Mouse (Mus musculus): Measurements from ENCODE around the gene Irx3. TPM values are rescaled to one million over a fixed set of nuclear protein-coding genes. Genes with fewer than 3 reads are reported as not detected.
A peak's percentile ranks its signal among the peaks of the same experiment; 100 is the strongest.

The Irx3 gene
- total RNA-seq (2021): under 1 TPM; 0.23 to 0.29 TPM
- long read RNA-seq, experiment 1: 0 reads
- long read RNA-seq, experiment 2: 0 reads

DNA sequence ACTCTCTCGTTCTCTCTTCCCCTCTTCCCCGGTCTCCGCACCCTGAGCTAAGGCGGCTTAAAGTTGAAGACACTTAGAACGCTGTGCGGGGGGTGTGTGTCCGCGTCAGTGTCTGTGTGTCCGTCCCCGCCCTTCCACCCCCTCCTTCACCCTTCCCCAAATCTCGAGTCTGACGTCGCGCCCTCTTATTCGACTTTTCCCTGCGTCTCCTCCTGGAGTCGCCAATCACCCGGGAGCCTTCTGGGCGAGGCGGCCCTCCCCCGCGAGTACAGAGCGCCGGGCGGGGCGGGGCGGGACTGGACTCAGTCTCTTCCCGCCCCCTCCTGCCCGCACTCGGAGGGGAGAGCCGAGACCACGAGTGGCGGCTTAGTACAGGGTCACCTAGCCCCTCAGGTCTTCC is at the start of gene Irx3:
TSS of gene Irx3 (minus strand) at position 229 of the 400 bp plus-strand sequence.
- no peak for DNase-seq (ENCODE audit: low spot score in 2 of 2)

DNA sequence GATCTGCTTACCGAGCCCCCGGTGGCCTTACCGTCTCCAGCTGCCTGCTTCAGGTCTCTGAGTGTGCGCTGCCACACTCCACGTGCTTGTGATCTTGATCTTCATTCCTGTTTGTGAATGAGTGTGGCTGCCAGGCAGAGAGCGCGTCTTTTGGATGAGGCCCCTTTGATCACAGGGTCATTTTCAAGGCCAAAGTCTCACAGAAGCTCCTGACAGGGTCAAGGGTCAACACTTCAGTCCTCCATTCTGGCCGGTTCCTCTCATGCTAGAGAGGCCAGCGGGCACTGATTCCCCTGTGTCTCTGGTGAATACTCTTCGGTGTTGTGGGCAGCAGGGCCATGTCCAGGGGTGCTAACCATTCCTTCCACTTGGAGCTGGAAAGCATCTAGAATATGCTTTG is 49.5 kb upstream of the Irx3 start:
- DNase-seq (ENCODE audit: low spot score in 2 of 2): no peak

DNA sequence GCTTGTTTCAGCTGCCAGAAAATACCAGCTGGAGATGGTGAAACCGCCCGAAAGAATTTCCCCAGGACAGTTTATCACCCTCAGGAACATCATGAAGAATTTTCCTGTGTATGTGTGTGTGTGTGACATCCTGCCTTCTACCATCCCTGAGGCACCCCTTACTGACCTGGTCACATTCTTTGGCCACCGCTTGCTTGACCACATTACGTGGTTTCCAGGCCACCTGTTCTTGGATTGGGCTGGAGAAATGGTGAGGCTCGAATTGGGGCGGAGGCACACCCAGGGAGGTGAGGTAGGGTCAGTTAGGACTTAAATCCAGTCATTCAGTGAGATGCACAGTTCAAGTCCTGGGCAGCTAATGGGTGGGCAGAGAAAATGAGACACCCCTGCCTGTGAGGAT is 48.1 kb upstream of the Irx3 start:
- no peak for DNase-seq (ENCODE audit: low spot score in 2 of 2)

- no peak for DNase-seq (ENCODE audit: low spot score in 2 of 2)
These were observed 47.7 kb upstream of the Irx3 start for GRCm38 (mm10) chr8:91849529-91849928.

GRCm38 (mm10) chr8:91845641-91846040 is 43.8 kb upstream of the Irx3 start:
- DNase-seq (ENCODE audit: low spot score in 2 of 2): peak in 1 of 2 experiments; percentile 11

GRCm38 (mm10) chr8:91837131-91837530 is 35.3 kb upstream of the Irx3 start:
- no peak for DNase-seq (ENCODE audit: low spot score in 2 of 2)

DNA sequence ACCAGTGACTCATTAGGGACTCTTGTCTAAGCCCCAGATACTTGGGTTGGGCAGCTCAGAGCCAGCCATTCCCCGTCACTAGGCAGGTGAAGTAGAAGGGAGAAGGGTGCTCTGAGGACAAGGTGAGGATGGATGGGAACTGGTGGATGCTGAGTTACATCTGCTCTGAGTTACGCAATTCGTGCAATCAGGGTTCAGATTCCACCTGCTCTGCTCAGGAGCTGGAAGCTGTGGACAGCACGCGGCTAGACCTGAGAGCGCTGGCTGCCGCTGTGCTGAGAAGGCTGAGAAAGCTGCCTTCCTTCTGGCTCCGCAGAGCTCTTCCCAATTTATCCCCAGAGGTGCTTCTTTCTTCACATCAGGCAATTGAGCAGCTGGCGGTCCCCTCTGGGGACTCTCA is 34.8 kb upstream of the Irx3 start:
- DNase-seq (ENCODE audit: low spot score in 2 of 2): no peak

GRCm38 (mm10) chr8:91827661-91828060 is 25.8 kb upstream of the Irx3 start:
- no peak for DNase-seq (ENCODE audit: low spot score in 2 of 2)

- DNase-seq (ENCODE audit: low spot score in 2 of 2): no peak
These were observed 25.3 kb upstream of the Irx3 start for GRCm38 (mm10) chr8:91827192-91827591.

DNA sequence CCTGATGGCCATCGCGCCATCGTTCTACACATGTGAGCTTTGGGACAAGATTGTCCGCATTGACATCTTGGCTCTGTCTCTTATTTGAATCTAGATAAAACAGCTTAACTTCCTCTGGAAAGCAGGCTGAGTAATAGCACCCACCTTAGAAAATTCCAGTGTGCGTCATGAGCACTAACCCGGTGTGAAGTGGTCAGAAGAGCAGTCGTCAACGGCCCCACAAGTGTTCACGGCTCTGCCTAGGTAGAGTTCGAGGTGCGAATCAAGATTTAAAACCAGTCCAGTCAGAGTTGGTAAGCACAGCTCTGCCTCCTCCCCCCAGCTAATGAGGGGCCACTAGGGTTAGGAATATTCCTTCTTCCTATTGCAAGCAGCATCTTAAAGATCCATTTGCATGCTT is 21.5 kb upstream of the Irx3 start:
- no peak for DNase-seq (ENCODE audit: low spot score in 2 of 2)

GRCm38 (mm10) chr8:91822746-91823145 is 20.9 kb upstream of the Irx3 start:
- no peak for DNase-seq (ENCODE audit: low spot score in 2 of 2)

DNA sequence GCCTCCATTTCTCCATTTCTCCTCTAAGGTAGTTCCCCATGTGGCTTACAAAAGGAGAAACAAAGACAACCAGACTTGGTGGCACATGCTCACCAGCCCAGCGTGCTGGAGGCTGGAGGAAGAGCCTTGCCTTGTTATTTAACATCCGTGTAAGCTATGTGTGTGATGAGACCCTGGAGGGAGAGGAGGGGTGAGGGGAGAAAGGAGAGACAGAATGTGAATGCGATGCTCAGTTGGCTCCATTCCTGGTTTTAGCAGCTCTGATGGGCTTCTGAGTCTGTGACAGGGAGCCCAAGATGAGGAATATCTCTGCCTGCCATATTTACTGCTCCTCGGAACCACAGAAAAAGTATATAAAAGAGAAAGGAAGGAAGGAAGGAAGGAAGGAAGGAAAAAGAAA is 20.1 kb upstream of the Irx3 start:
- no peak for DNase-seq (ENCODE audit: low spot score in 2 of 2)

- DNase-seq (ENCODE audit: low spot score in 2 of 2): no peak
These were observed 17.9 kb upstream of the Irx3 start for GRCm38 (mm10) chr8:91819778-91820177.

DNA sequence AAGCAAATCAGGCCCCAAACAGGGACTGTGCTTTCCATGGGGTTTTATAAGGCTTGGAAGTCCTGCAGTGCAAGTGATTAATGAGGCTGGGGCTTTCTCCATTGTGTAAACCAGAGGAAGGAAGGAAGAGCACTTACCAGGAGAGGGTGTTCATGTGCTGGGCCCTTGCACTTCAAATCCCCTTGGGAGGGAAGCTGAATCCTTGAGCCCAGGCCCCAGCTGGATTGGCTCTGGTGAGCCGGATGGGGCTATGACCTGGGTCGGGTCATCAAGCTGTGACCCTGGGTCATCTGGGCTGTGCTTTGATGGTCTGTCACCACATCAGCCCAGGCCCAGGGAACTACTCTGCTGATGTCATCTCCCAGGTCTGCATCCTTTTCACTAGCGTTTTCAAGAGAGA is 16.9 kb upstream of the Irx3 start:
- DNase-seq (ENCODE audit: low spot score in 2 of 2): no peak

GRCm38 (mm10) chr8:91814106-91814505 is 12.2 kb upstream of the Irx3 start:
- no peak for DNase-seq (ENCODE audit: low spot score in 2 of 2)

DNA sequence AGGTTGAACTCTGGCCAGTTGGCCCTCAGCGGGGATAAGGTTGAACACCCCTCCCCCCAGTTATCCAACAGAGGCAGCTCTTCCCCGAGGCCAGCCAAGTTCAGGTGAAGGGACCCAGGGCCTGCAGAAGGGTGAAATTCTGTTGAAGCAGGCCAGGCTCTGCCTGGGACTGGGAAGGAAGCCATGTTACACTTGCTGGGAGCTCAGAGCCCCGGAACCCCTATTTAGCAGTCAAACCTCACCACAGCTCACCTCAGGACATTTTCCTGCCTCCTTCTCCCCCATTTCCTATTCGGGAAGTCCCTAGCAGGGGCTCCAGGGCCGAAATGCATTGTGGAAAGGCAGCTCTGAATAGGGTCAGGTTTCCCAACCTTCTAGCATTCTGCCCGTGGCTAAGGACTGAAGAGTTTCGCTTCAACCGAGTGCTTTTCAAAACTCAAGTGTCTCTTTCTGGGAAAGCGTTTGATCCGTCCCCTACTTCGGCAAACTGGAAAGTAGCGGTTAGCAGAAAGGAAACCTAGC is 4.9 kb upstream of the Irx3 start:
- DNase-seq (ENCODE audit: low spot score in 2 of 2): no peak

DNA sequence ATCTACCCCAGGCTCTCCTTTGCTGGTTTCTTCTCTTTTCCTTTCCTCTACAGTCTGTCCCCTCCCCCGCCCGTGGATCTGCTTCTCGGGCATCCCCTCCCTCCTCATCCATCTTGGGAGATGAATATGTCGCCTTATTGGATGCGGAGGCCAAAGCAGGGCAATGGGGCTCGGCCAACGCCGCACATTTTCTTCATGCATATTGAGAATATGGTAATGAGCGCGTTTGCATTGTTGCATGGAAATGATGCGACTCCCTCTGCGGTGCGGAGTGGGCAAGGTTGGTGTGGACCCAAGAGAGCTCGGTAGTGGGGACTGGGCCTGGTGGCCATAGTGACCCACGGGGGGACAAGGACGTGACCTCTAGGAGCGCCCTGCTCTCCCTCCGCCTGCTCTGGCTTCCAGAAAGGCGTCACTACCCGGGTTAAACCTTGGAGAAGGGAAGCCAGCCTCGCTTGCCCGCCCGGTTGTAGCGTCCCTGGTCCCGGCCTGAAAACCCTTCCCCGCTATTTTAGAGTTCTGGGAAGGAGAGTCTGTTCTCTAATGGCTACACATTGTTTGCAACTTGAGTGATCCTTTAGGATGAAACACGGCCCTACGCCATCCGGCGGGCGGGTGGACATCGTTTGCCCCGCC is 4.3 kb upstream of the Irx3 start:
- no peak for DNase-seq (ENCODE audit: low spot score in 2 of 2)

- no peak for DNase-seq (ENCODE audit: low spot score in 2 of 2)
These were observed 3.4 kb upstream of the Irx3 start for GRCm38 (mm10) chr8:91805254-91805671.

DNA sequence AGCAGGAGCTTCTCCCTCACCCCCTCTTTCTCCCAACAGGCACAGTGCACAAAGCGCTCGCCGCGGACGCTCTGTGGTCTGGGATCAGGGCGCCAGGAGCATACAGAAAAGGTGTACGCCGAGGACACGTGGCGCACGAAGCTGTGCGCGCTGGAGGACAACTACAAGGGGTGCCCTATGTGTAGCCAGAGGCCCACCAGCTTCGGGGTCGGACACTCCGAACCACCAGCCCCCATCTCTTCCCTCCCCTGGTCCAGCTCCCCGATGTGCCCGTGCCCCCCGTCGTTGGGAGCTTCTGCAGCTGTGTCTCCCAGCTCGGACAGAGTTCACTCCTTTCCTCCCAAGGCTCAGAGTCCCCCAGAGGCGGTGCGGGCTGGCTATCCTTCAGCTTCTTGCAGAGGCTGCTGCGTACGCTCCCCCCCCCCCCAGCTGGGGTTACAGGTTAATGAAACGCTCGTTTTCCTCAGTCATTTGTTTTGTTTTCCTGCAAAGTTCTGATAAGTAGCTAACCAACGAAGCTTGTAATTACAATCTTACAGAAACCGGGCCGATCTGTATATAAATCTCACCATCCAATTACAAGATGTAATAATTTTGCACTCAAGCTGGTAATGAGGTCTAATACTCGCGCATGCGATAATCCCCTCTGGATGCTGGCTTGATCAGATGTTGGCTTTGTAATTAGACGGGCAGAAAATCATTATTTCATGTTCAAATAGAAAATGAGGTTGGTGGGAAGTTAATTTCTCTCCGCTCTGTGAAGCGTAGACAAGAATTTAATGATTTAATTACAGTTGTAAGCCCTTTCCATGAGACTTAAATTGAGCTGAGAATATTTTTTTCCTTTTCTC is 2.8 kb upstream of the Irx3 start:
- no peak for DNase-seq (ENCODE audit: low spot score in 2 of 2)

DNA sequence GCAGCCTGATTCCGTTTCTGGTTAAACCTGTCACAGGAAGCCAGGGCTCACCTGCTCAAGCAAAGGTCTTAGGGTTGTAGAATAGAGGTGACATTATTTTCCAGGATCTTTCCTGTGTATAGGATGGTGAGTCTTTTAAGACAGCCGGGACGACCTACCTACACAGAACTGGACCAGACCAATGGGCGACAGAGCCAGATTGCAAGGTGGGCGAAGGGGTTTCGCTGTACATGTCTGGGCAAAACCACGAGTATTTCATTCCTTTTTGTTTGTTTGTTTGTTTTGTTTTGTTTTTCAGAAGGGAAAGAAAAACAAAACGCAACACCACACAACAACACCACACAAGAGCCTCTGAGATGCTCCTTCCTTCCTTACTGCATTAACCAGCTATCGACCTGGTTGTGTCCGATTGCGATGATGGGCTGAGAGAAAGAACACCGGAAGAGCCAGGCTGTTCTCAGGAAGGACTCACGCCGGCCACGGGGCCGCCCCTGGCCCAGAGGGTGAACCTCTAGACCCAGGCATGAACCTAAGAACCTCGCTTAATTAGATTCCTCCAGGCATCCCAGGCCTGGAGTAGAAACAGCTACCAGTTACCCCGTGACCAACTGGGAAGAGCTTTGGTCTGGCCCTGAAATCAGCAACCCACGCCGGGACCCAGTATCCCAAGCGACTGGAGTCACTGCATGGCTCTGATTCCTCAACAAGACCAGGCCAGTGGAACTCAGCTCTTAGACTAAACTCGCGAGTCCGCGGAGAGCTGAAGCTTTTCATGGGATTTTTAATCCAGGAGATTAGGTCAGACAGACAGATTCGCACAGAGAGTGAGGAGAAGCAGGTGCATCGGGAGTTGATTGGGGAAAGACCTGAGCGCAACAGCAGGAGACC is 1.9 kb upstream of the Irx3 start:
- DNase-seq (ENCODE audit: low spot score in 2 of 2): no peak
